Mouse (Mus musculus) ES-E14 (cell line): Measurements from ENCODE around the gene Sh2b1.

Experiments used
- CHD2 ChIP-seq: IDR thresholded peaks from 2 replicates; pipeline ENCODE4 v1.6.1; 2014; ENCODE audit warnings: mild to moderate bottlenecking, low read depth, low read length, inconsistent platforms
- HCFC1 ChIP-seq: IDR thresholded peaks from 2 replicates; pipeline ENCODE4 v1.6.1; 2012; ENCODE audit warnings: low read length, inconsistent platforms, borderline replicate concordance; ENCODE audit not compliant: insufficient read depth
- MAFK ChIP-seq: IDR thresholded peaks from 2 replicates; pipeline ENCODE4 v1.6.1; 2014; ENCODE audit warnings: mild to moderate bottlenecking, low read depth, low read length, inconsistent platforms; ENCODE audit not compliant: insufficient read depth
- ZC3H11A ChIP-seq: IDR thresholded peaks from 2 replicates; pipeline ENCODE4 v1.6.1; 2012; ENCODE audit warnings: low read depth, mild to moderate bottlenecking, inconsistent platforms, low read length, borderline replicate concordance

GRCm38 (mm10) chr7:126464121-126464520 is 11.1 kb downstream of the Sh2b1 start:
- TF ChIP-seq MAFK, result no peak
- no peak for TF ChIP-seq HCFC1
- TF ChIP-seq CHD2, result no peak
- no peak for TF ChIP-seq ZC3H11A
